Mouse (Mus musculus) C2C12 (cell line): Measurements from ENCODE around the gene Ddx54. TPM values are rescaled to one million over a fixed set of nuclear protein-coding genes. Genes with fewer than 3 reads are reported as not detected.
A peak's percentile ranks its signal among the peaks of the same experiment; 100 is the strongest.

Source experiments
- H3K27me3 ChIP-seq: one replicate; pipeline ENCODE4 v1.6.1; 2011; ENCODE audit not compliant: control insufficient read depth, insufficient read depth, insufficient read length
- H3K36me3 ChIP-seq: one replicate; pipeline ENCODE4 v1.6.1; 2011; ENCODE audit not compliant: control insufficient read depth, insufficient read depth
- H3K4me3 ChIP-seq: one replicate; pipeline ENCODE4 v1.5.1; 2011; ENCODE audit warnings: mild to moderate bottlenecking, control low read depth; ENCODE audit not compliant: poor library complexity, insufficient read depth, severe bottlenecking
- H3K79me2 ChIP-seq: one replicate; pipeline ENCODE4 v1.6.1; 2011; ENCODE audit not compliant: control insufficient read depth, insufficient read depth
- H3K79me3 ChIP-seq: one replicate; pipeline ENCODE4 v1.6.1; 2011; ENCODE audit warnings: low read depth, control low read depth
- H3ac ChIP-seq: one replicate; pipeline ENCODE3; 2011; ENCODE audit warnings: low read depth; ENCODE audit not compliant: control insufficient read depth, insufficient read length
- CEBPB ChIP-seq: IDR thresholded peaks from one replicate; pipeline ENCODE4 v1.6.1; 2011; ENCODE audit warnings: low read depth, mild to moderate bottlenecking, control low read depth, moderate library complexity
- CTCF ChIP-seq: IDR thresholded peaks from one replicate; pipeline ENCODE4 v1.5.1; 2011; ENCODE audit not compliant: control insufficient read depth, insufficient read depth, insufficient read length
- FOSL1 ChIP-seq: IDR thresholded peaks from one replicate; pipeline ENCODE4 v1.8.0; 2011; ENCODE audit warnings: mild to moderate bottlenecking, low read length; ENCODE audit not compliant: poor library complexity, insufficient read depth, severe bottlenecking
- MAX ChIP-seq: IDR thresholded peaks from one replicate; pipeline ENCODE4 v1.6.1; 2011; ENCODE audit warnings: mild to moderate bottlenecking, control low read depth
- MYOD1 ChIP-seq: IDR thresholded peaks from one replicate; pipeline ENCODE4 v1.6.1; 2011; ENCODE audit warnings: low read depth; ENCODE audit not compliant: control insufficient read depth, insufficient read length
- MYOG ChIP-seq: IDR thresholded peaks from one replicate; pipeline ENCODE4 v1.6.1; 2011; ENCODE audit not compliant: control insufficient read depth, insufficient read length; ENCODE audit errors: extremely low read depth
- USF1 ChIP-seq: IDR thresholded peaks from one replicate; pipeline ENCODE4 v1.6.1; 2011; ENCODE audit warnings: low read depth, mild to moderate bottlenecking, control low read depth, moderate library complexity
- polyA plus RNA-seq: library from polyadenylated mRNA; unstranded; fragments of >200 nt; fragmentation: generic; extraction: Trizol; gene quantifications from one replicate; pipeline ENCODE4 v1.2.1, GENCODE M21; 2012; ENCODE audit warnings: missing spikeins

Ddx54 gene
- polyA plus RNA-seq, 1 experiment, result 50.2 TPM

DNA sequence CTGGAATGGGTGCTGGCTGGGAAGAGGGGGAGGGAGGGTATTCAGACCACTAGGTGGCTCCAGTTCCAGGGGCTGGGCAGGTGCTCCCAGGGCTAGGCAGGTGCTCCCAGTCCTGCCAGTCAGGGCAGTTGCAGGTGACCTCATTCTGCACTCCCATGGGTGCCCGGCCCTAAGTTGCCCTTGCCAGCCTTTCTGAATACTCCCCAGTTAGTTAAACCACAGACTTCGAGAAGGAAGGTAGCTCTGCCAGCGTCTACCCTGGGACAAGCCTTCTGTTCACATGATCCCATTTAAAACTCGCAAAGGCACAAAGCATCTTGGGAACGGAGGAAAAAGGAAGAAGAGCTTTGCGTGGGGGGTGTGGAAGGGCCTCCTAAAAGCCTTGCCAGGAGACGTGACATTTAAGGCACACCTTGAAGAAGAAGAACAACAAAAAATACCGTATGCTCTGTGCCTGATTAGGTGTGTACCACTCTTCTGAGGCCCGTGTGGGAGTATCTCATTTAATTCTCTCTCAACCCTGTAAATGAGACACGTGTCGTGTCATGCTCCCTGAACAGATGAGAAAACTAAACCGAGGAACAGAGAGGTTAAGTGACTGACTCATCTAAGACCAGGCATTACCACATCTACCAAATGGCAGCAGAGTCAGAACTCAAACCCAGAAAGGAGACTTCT, 35.4 kb downstream of the Ddx54 start:
- Histone ChIP-seq H3ac (no peak overlapping the region), H3K79me3 (no peaks in the 10 kb centered on the region), H3K79me2 (no peaks in the 10 kb centered on the region), H3K27me3 (peaks cover 51% of the 10 kb centered on the region), H3K4me3 (no peak overlapping the region), H3K36me3 (no peaks in the 10 kb centered on the region)
- TF ChIP-seq CEBPB, result no peak
- TF ChIP-seq MYOG, result no peak
- no peak for TF ChIP-seq MAX
- no peak for TF ChIP-seq MYOD1
- TF ChIP-seq CTCF, result no peak
- TF ChIP-seq USF1, result no peak
- TF ChIP-seq FOSL1, result no peak

DNA sequence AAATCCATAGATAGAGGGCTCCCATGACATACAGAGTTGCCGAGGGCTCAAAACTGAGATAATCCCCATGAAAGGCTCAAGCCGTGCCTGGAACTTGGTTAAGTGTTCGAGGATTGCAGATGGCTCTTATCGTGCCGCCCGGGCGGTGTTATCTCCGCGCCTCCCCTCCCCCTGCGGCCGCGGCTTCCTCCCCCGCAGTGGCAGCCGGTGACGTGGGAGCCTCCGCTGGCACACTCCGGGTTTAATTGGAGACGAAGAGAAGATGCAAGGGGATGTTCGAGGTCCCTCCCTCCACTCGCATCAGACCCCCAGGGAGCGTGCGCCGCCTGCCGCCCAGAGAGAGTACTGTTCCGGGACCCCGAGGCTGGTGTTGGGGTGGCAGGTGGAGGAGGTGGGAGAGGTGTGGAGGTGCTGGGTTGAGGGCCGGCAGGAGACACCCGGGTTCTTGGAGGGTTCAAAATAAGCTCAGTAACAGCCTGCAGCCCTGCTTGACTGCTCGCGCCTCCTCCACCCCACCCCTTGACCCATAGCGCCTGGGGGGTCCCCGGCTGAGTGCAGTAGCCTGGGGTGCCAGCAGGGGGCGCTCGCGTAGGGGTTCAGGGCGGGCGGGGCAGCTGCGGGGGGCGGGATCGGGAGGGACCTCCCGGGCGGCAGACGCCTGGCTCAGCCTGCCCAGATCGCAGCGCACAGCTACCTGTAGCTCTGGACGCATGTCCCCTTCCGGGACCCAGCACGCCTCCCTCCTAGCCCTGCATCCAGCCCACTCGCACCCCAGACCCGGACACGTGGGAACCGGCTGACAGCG, 36.2 kb downstream of the Ddx54 start, which contains the start of gene Rasal1:
Gene Rasal1 (plus strand): TSS at position 244 of the 805 bp plus-strand sequence.
- no peak for TF ChIP-seq MAX
- no peak for TF ChIP-seq MYOD1
- peak; percentile 43 for TF ChIP-seq CTCF
- no peak for TF ChIP-seq MYOG
- TF ChIP-seq CEBPB, result no peak
- no peak for TF ChIP-seq FOSL1
- TF ChIP-seq USF1, result no peak
- no peaks in the 10 kb centered on the region for H3K79me3 ChIP-seq
- peaks cover 59% of the 10 kb centered on the region for H3K27me3 ChIP-seq
- no peak within 1 kb of the TSS for H3K4me3 ChIP-seq
- H3K79me2 ChIP-seq, result no peaks in the 10 kb centered on the region
- H3K36me3 ChIP-seq, result no peaks in the 10 kb centered on the region
- H3ac ChIP-seq, result no peak within 1 kb of the TSS

DNA sequence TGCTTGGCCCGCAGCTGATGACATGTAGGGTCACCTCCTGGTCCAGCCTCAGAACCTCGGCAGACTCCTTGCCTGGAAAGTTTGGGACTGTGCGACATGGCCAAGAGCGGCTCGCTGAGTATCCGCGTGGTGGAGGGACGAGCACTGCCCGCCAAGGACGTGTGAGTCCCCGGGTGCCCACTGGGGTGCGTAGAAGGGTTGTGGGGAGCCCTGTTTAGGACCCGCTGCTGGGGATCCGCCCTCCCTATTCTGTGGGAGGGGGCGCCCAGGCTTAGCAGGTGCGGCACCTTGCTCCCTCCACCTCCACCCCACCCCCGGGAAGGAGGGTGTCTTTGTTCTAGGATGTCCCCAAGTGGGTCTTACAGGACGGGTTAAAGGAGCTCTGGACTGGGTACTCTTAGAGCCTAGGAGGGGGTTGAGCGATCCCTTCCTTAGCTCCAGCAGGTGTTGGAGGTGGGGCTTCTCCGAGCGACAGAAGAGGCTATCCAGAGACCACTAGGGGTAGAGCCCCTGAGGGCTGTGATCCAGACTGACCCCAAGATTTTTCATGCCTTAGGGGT, 36.9 kb downstream of the Ddx54 start:
- Histone ChIP-seq H3K4me3 (no peak overlapping the region), H3K79me2 (no peaks in the 10 kb centered on the region), H3ac (no peak overlapping the region), H3K36me3 (no peaks in the 10 kb centered on the region), H3K79me3 (no peaks in the 10 kb centered on the region), H3K27me3 (peaks cover 61% of the 10 kb centered on the region)
- TF ChIP-seq MYOG (no peak), MYOD1 (no peak), FOSL1 (no peak), CEBPB (no peak), CTCF (no peak), MAX (no peak), USF1 (no peak)

- Histone ChIP-seq H3K79me3 (no peaks in the 10 kb centered on the region), H3ac (no peak overlapping the region), H3K79me2 (no peaks in the 10 kb centered on the region), H3K36me3 (no peaks in the 10 kb centered on the region), H3K4me3 (no peak overlapping the region), H3K27me3 (peaks cover 65% of the 10 kb centered on the region)
- TF ChIP-seq FOSL1 (no peak), MYOG (no peak), CTCF (no peak), MYOD1 (no peak), USF1 (no peak), MAX (no peak), CEBPB (no peak)
Measured at GRCm38 (mm10) chr5:120649938-120650337, 37.4 kb downstream of the Ddx54 start.

GRCm38 (mm10) chr5:120651230-120651629, 38.7 kb downstream of the Ddx54 start:
- H3K36me3 ChIP-seq, result no peaks in the 10 kb centered on the region
- H3K27me3 ChIP-seq, result peaks cover 72% of the 10 kb centered on the region
- TF ChIP-seq MYOG (no peak), FOSL1 (no peak), MAX (no peak), MYOD1 (no peak), CTCF (no peak), USF1 (no peak), CEBPB (no peak)
- no peaks in the 10 kb centered on the region for H3K79me2 ChIP-seq
- no peaks in the 10 kb centered on the region for H3K79me3 ChIP-seq
- no peak overlapping the region for H3ac ChIP-seq
- H3K4me3 ChIP-seq, result no peak overlapping the region
